Mouse (Mus musculus) liver, adult 2 months (tissue): Measurements from ENCODE around the gene Gpr62.

Source experiments
- CTCF ChIP-seq: fragments of 200-500 bp; IDR thresholded peaks from 2 replicates; pipeline ENCODE4 v1.5.1; 2011; ENCODE audit warnings: low read depth, low read length, control low read depth
- POLR2A ChIP-seq: fragments of 200-500 bp; IDR thresholded peaks from 2 replicates; pipeline ENCODE4 v1.6.1; 2011; ENCODE audit warnings: low read length, control low read depth; ENCODE audit not compliant: insufficient read depth; ENCODE audit errors: extremely low read depth

DNA sequence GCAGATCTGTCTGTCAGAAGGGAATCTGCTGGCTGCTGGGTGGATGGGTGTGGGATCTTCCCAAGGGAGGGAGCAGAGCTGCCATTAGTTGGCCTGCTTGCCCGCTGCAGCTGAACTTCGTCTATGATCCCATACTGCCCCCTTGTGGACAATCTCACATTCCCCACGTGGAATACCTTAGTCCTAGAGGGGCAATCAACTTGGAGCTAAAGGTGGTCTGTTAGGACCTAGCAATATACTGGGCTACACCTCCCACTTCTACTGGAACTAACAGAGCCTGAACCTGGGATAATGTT is 43.9 kb downstream of the Gpr62 start:
- TF ChIP-seq POLR2A (no peak), CTCF (peak; percentile 88)
